Mouse (Mus musculus) forebrain, embryonic 10.5 days (tissue): ENCODE data around the gene Fam219b. TPM values are rescaled to one million over a fixed set of nuclear protein-coding genes. Genes with fewer than 3 reads are reported as not detected.
A peak's percentile ranks its signal among the peaks of the same experiment; 100 is the strongest.

Experiments used
- DNase-seq: peaks from one replicate; pipeline ENCODE4 v3.0.0-alpha.2; 2017; ENCODE audit warnings: low spot score; ENCODE audit errors: extremely low spot score
- H3K27ac ChIP-seq: fragments of 300-500 bp; sonication (generic); 2 replicates; pipeline ENCODE4 v1.5.1; 2016; ENCODE audit warnings: mild to moderate bottlenecking
- H3K27me3 ChIP-seq: fragments of 300-500 bp; sonication (generic); 2 replicates; pipeline ENCODE4 v1.6.1; 2016; ENCODE audit warnings: mild to moderate bottlenecking; ENCODE audit not compliant: poor library complexity, severe bottlenecking
- H3K36me3 ChIP-seq: fragments of 300-500 bp; sonication (generic); replicated peaks from 2 replicates; pipeline ENCODE4 v1.6.1; 2016; ENCODE audit warnings: mild to moderate bottlenecking, moderate library complexity
- H3K4me1 ChIP-seq: fragments of 300-500 bp; sonication (generic); 2 replicates; pipeline ENCODE4 v1.6.1; 2016
- H3K4me3 ChIP-seq: fragments of 300-500 bp; sonication (generic); 2 replicates; pipeline ENCODE4 v1.5.1; 2016; ENCODE audit warnings: mild to moderate bottlenecking, moderate library complexity
- H3K9me3 ChIP-seq: fragments of 300-500 bp; sonication (generic); 2 replicates; pipeline ENCODE4 v1.6.1; 2016; ENCODE audit warnings: mild to moderate bottlenecking, moderate library complexity
- WGBS: fragments of 180-500 bp; shearing (Covaris S2); methylation state at CpG from one replicate; pipeline ENCODE4 v1.1.7; 2016; 5-methylcytosine and 5-hydroxymethylcytosine counted together
- polyA plus RNA-seq: library from polyadenylated mRNA; unstranded; fragments of >200 nt; fragmentation: Nextera tagmentation; extraction: Ambion mirVana; gene quantifications from 2 replicates; pipeline ENCODE4 v1.2.1, GENCODE M21; 2016

The Fam219b gene
- polyA plus RNA-seq, 1 experiment from 2014 or later, result 18.7 TPM

- Histone ChIP-seq H3K27me3 (no peaks in the 10 kb centered on the region), H3K36me3 (peaks cover 74% of the 10 kb centered on the region), H3K4me1 (peaks cover 14% of the 10 kb centered on the region), H3K4me3 (no peak overlapping the region), H3K27ac (no peak overlapping the region), H3K9me3 (no peaks in the 10 kb centered on the region)
- 92% methylated on average over 3 of the region's 3 CpGs for WGBS
- DNase-seq, result no peak
Measured at GRCm38 (mm10) chr9:57584991-57585390, 47.7 kb downstream of the Fam219b start.

- peaks cover 9% of the 10 kb centered on the region; the same call in 1 of the 2 replicates for H3K27me3 ChIP-seq
- peak within 1 kb of the TSS; percentile 74 for H3K4me3 ChIP-seq
- WGBS, result under 1% methylated on average over 58 of the region's 58 CpGs
- H3K36me3 ChIP-seq, result peaks cover 57% of the 10 kb centered on the region
- peak; percentile 67 for DNase-seq
- no peaks in the 10 kb centered on the region for H3K9me3 ChIP-seq
- H3K4me1 ChIP-seq, result peaks cover 47% of the 10 kb centered on the region
- peak within 1 kb of the TSS; percentile 87 for H3K27ac ChIP-seq
Measured at GRCm38 (mm10) chr9:57589224-57590126, 52.1 kb downstream of the Fam219b start, which contains the start of gene Ulk3. Gene Ulk3 (plus strand): TSS chr9:57589452.

- Histone ChIP-seq H3K27me3 (peaks cover 9% of the 10 kb centered on the region; the same call in 1 of the 2 replicates), H3K4me3 (peak overlapping the region; percentile 74), H3K27ac (no peak overlapping the region), H3K4me1 (peaks cover 47% of the 10 kb centered on the region), H3K36me3 (peaks cover 59% of the 10 kb centered on the region), H3K9me3 (no peaks in the 10 kb centered on the region)
- DNase-seq, result no peak
- 34% methylated on average over 5 of the region's 5 CpGs for WGBS
Measured at GRCm38 (mm10) chr9:57590726-57591125, 53.4 kb downstream of the Fam219b start.

Other genes with a start within 250 kb of the Fam219b start
- 24.8 and 25.6 TPM in 2 replicates for gene Ppcdc, start 97.4 kb upstream of the Fam219b start, polyA plus RNA-seq
- gene Scamp5, start 69.5 kb upstream of the Fam219b start, polyA plus RNA-seq, result 12.9 and 15.5 TPM in 2 replicates
- gene Rpp25, start 33.5 kb upstream of the Fam219b start, polyA plus RNA-seq, result 1.2 and 1.4 TPM in 2 replicates
- 686 and 693 TPM in 2 replicates for gene Cox5a, start 16.3 kb upstream of the Fam219b start, polyA plus RNA-seq
- 63.2 and 66.9 TPM in 2 replicates for gene Mpi, start 15.2 kb downstream of the Fam219b start, polyA plus RNA-seq
- gene Scamp2, start 23.4 kb downstream of the Fam219b start, polyA plus RNA-seq, result 51.1 and 52.8 TPM in 2 replicates
- 12.8 and 14.7 TPM in 2 replicates for gene Ulk3, start 51.9 kb downstream of the Fam219b start, polyA plus RNA-seq
- gene Cplx3, start 68.8 kb downstream of the Fam219b start, polyA plus RNA-seq, result 1.9 and 2.9 TPM in 2 replicates
- gene Lman1l, start 83.2 kb downstream of the Fam219b start, polyA plus RNA-seq, result not detected in 2 replicates
- gene Csk, start 116.1 kb downstream of the Fam219b start, polyA plus RNA-seq, result 28.8 and 33.9 TPM in 2 replicates
- gene Cyp1a2, start 146.2 kb downstream of the Fam219b start, polyA plus RNA-seq, result not detected in 2 replicates
- 0.14 TPM in 1 of 2 replicates, not detected in the other for gene Cyp1a1, start 150.4 kb downstream of the Fam219b start, polyA plus RNA-seq
- gene Edc3, start 171.0 kb downstream of the Fam219b start, polyA plus RNA-seq, result 42.8 and 43.9 TPM in 2 replicates
- gene Clk3, start 228.3 kb downstream of the Fam219b start, polyA plus RNA-seq, result 92.5 and 95.1 TPM in 2 replicates